In genomic region chr10:11317856-11318454, GRCm38 (mm10) we compare ENCODE assay signal across 8 mouse cellular contexts. TPM values are rescaled to one million over a fixed set of nuclear protein-coding genes. Genes with fewer than 3 reads are reported as not detected.
DNase-seq lines count a peak whose midpoint lies in the region; ATAC-seq and TF ChIP-seq lines count a peak whose summit lies in the region.
"Not testable (repeated sequence)": the region's sequence is repeated elsewhere in the genome, so short reads cannot be mapped to it uniquely, and the experiment has no call there.
"Had no signal": no experiment of that assay in that cellular context is flagged by ENCODE, and none has a peak within 500 bp of the region (broad histone marks: within the 10 kb centered on the region; RNA-seq: fewer than 3 reads in every experiment).

No protein-coding gene starts in this region.

- DNase-seq in MN1 (ENCODE audit: low spot score), result peak; percentile 71
- peak; percentile 14 for DNase-seq in embryo, embryonic 10 days (ENCODE audit: low spot score)
- peak; percentile 32 for DNase-seq in embryonic facial prominence, embryonic 14.5 days (ENCODE audit: low spot score)
- peak; percentile 17 for DNase-seq in lung, embryonic 14.5 days
- peak; percentile 62 for DNase-seq in retina, adult 2 months (ENCODE audit: low read depth, low spot score)
- peak; percentile 9 for DNase-seq in retina, postnatal 7 days (ENCODE audit: low read depth, low spot score)

- not testable (repeated sequence) for H3K4me3 ChIP-seq in embryonic facial prominence, embryonic 14.5 days (ENCODE audit: low read depth, low read length); lung, embryonic 14.5 days (ENCODE audit: low read depth, low read length)

- H3K4me2 ChIP-seq in embryonic facial prominence, embryonic 14.5 days (ENCODE audit: low read depth, low read length); lung, embryonic 14.5 days: not testable (repeated sequence)

- H3K27me3 ChIP-seq in embryonic facial prominence, embryonic 14.5 days (replicated peaks; ENCODE audit: control insufficient read depth, insufficient read depth, low read length); lung, embryonic 14.5 days (ENCODE audit: insufficient read depth, low read length): not testable (repeated sequence)

- H3K9ac ChIP-seq in embryonic facial prominence, embryonic 14.5 days (ENCODE audit: low read depth, low read length); lung, embryonic 14.5 days: not testable (repeated sequence)

- H3K4me1 ChIP-seq in embryonic facial prominence, embryonic 14.5 days (ENCODE audit: control insufficient read depth, insufficient read depth, low read length); lung, embryonic 14.5 days (ENCODE audit: insufficient read depth): not testable (repeated sequence)

- not testable (repeated sequence) for ATAC-seq in embryonic facial prominence, embryonic 14.5 days (ENCODE audit: low read depth); lung, embryonic 14.5 days (ENCODE audit: insufficient read depth)

- TF ChIP-seq CTCF in lung, embryonic 14.5 days (IDR thresholded peaks at IDR 0.05; ENCODE audit: low read depth), result not testable (repeated sequence)

- H3K27ac ChIP-seq in embryonic facial prominence, embryonic 14.5 days (replicated peaks; ENCODE audit: low read depth, low read length); lung, embryonic 14.5 days (ENCODE audit: low read depth): not testable (repeated sequence)

- H3K9me3 ChIP-seq in embryonic facial prominence, embryonic 14.5 days (ENCODE audit: control insufficient read depth, low read length); lung, embryonic 14.5 days (ENCODE audit: low read depth, low read length): not testable (repeated sequence)

- not testable (repeated sequence) for H3K36me3 ChIP-seq in embryonic facial prominence, embryonic 14.5 days (ENCODE audit: control insufficient read depth, insufficient read depth, low read length); lung, embryonic 14.5 days (ENCODE audit: insufficient read depth)

RNA-seq across cellular contexts. Expression of gene Epm2a, which starts 25.2 kb away (rescaled TPM):
- 0.90 and 1.0 TPM in 2 replicates for polyA plus RNA-seq in embryonic facial prominence, embryonic 14.5 days (2014; fragmentation: Nextera tagmentation; extraction: Ambion mirVana)
- 0.46 and 0.59 TPM in 2 replicates for polyA plus RNA-seq in lung, embryonic 14.5 days (2014; fragmentation: Nextera tagmentation; extraction: Ambion mirVana)
- polyA plus RNA-seq: activated CD4-positive, CD25-positive, alpha-beta regulatory T cell, adult 4 months; CD4-positive, CD25-positive, alpha-beta regulatory T cell, adult 4 months had no signal

RNA-seq across cellular contexts. Expression of gene Fbxo30, which starts 36.8 kb away (rescaled TPM):
- 21.4 and 24.2 TPM in 2 replicates for polyA plus RNA-seq in embryonic facial prominence, embryonic 14.5 days (2014; fragmentation: Nextera tagmentation; extraction: Ambion mirVana)
- polyA plus RNA-seq in lung, embryonic 14.5 days (2014; fragmentation: Nextera tagmentation; extraction: Ambion mirVana), result 33.3 and 33.6 TPM in 2 replicates

Comparison
In these comparisons a context has a peak if more than half of its experiments do, and no peak if none do; other contexts are left out.
1. DNase-seq: peak in every context shown above with its lines; median percentile 71 in MN1; 62 in retina, adult 2 months; 32 in embryonic facial prominence, embryonic 14.5 days; 17 in lung, embryonic 14.5 days; 14 in embryo, embryonic 10 days; 9 in retina, postnatal 7 days.